Mouse (Mus musculus): ENCODE data around the gene Sncb. TPM values are rescaled to one million over a fixed set of nuclear protein-coding genes. Genes with fewer than 3 reads are reported as not detected.

The Sncb gene
- polyA plus RNA-seq, 1 experiment from 2014 or later: 2.5 TPM

DNA sequence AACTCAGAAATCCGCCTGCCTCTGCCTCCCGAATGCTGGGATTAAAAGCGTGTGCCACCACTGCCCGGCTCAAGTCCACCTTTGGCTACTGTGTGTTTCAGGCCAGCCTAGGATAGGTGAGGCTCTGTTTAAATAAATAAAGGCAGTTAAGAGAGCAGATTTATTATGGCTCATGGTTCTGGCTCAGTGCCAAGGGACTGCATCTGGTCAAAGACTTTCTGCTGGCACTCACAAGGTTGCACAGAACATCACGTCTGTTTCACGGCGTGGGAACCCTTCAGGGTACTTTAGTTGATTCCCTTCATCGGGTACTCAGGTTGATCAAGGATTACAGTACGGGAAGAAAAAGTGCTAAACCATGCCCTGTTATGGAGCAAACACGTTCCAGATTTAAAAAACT is 51.4 kb downstream of the Sncb start:
- Histone ChIP-seq H3K9me3 (ENCODE audit: control insufficient read depth, low read length) (no peaks in the 10 kb centered on the region), H3K4me1 (replicated peaks; ENCODE audit: control insufficient read depth, insufficient read depth, low read length) (no peaks in the 10 kb centered on the region), H3K27me3 (ENCODE audit: control insufficient read depth, insufficient read depth, low read length) (no peaks in the 10 kb centered on the region), H3K36me3 (ENCODE audit: control insufficient read depth, insufficient read depth, low read length) (no peaks in the 10 kb centered on the region), H3K27ac (ENCODE audit: low read depth, low read length) (no peak overlapping the region), H3K4me3 (ENCODE audit: low read depth, low read length) (no peak overlapping the region), H3K9ac (ENCODE audit: low read depth, low read length) (no peak overlapping the region), H3K4me2 (replicated peaks; ENCODE audit: low read depth, low read length) (no peak overlapping the region)
- 86% methylated on average over 10 of the region's 10 CpGs for WGBS
- ATAC-seq (ENCODE audit: low FRiP score) (no peak), DNase-seq (ENCODE audit: low spot score) (no peak)

DNA sequence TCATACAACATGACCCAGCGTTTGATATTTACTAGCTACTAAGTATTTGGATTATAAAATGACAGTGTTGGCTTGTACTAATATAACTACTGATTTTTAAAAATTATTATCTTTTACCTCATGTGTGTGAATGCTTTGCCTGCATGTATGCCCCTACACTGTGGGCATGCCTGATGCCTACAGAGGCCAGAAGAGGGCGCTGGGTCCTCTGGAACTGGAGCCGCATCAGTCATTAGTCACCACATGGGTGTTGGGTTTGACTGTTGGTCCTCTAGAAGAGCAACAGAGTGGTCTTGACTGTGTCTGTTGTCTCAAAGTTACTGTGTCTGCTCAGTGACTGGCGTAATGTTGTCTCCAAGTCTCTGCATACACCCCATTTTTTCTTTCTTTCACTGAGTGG is 52.0 kb downstream of the Sncb start:
- DNase-seq (ENCODE audit: low spot score) (no peak), ATAC-seq (ENCODE audit: low FRiP score) (no peak)
- Histone ChIP-seq H3K27me3 (ENCODE audit: control insufficient read depth, insufficient read depth, low read length) (no peaks in the 10 kb centered on the region), H3K27ac (ENCODE audit: low read depth, low read length) (no peak overlapping the region), H3K36me3 (ENCODE audit: control insufficient read depth, insufficient read depth, low read length) (no peaks in the 10 kb centered on the region), H3K4me2 (replicated peaks; ENCODE audit: low read depth, low read length) (no peak overlapping the region), H3K4me3 (ENCODE audit: low read depth, low read length) (no peak overlapping the region), H3K9ac (ENCODE audit: low read depth, low read length) (no peak overlapping the region), H3K9me3 (ENCODE audit: control insufficient read depth, low read length) (no peaks in the 10 kb centered on the region), H3K4me1 (replicated peaks; ENCODE audit: control insufficient read depth, insufficient read depth, low read length) (no peaks in the 10 kb centered on the region)
- 42% methylated on average over 4 of the region's 4 CpGs for WGBS

DNA sequence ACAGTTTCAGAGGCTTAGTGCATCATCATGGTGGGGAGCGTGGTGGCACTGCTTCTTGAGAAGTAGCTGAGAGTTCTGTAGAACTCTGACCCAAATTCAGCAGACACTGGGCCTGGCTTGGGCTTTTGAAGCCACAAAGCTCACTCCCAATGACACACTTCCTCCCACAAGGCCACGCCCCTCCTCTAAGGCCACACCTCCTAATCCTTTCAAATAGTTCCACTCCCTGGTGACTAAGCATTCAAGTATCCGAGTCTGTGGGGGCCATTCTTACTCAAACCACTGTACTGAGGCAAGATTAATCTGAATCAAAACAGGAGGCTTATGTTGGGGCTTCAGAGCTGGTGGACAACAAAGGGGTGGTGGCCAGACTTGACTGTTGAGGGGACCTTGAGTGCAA is 55.5 kb downstream of the Sncb start:
- Histone ChIP-seq H3K4me2 (replicated peaks; ENCODE audit: low read depth, low read length) (no peak overlapping the region), H3K9me3 (ENCODE audit: control insufficient read depth, low read length) (no peaks in the 10 kb centered on the region), H3K27me3 (ENCODE audit: control insufficient read depth, insufficient read depth, low read length) (no peaks in the 10 kb centered on the region), H3K9ac (ENCODE audit: low read depth, low read length) (no peak overlapping the region), H3K27ac (ENCODE audit: low read depth, low read length) (no peak overlapping the region), H3K4me3 (ENCODE audit: low read depth, low read length) (no peak overlapping the region), H3K36me3 (ENCODE audit: control insufficient read depth, insufficient read depth, low read length) (no peaks in the 10 kb centered on the region), H3K4me1 (replicated peaks; ENCODE audit: control insufficient read depth, insufficient read depth, low read length) (no peaks in the 10 kb centered on the region)
- DNase-seq (ENCODE audit: low spot score) (no peak), ATAC-seq (ENCODE audit: low FRiP score) (no peak)
- WGBS: 79% methylated on average over 3 of the region's 3 CpGs

Other genes starting within 250 kb of the Sncb start
- gene 4833439L19Rik, start 201.2 kb downstream of the Sncb start, polyA plus RNA-seq (2014; fragmentation: Nextera tagmentation; extraction: Ambion mirVana): 262 and 268 TPM in 2 replicates
- gene Arl10, start 191.6 kb downstream of the Sncb start, polyA plus RNA-seq (2014; fragmentation: Nextera tagmentation; extraction: Ambion mirVana): 28.4 and 39.1 TPM in 2 replicates
- gene Nop16, start 176.5 kb downstream of the Sncb start, polyA plus RNA-seq (2014; fragmentation: Nextera tagmentation; extraction: Ambion mirVana): 62.5 and 63.0 TPM in 2 replicates
- 166 and 167 TPM in 2 replicates for gene Higd2a, start 176.4 kb downstream of the Sncb start, polyA plus RNA-seq (2014; fragmentation: Nextera tagmentation; extraction: Ambion mirVana)
- gene Cltb, start 155.3 kb downstream of the Sncb start, polyA plus RNA-seq (2014; fragmentation: Nextera tagmentation; extraction: Ambion mirVana): 32.3 and 36.8 TPM in 2 replicates
- 94.5 and 116 TPM in 2 replicates for gene Faf2, start 144.8 kb downstream of the Sncb start, polyA plus RNA-seq (2014; fragmentation: Nextera tagmentation; extraction: Ambion mirVana)
- 99.1 and 115 TPM in 2 replicates for gene Rnf44, start 72.7 kb downstream of the Sncb start, polyA plus RNA-seq (2014; fragmentation: Nextera tagmentation; extraction: Ambion mirVana)
- not detected in 2 replicates for gene Cdhr2, start 65.1 kb downstream of the Sncb start, polyA plus RNA-seq (2014; fragmentation: Nextera tagmentation; extraction: Ambion mirVana)
- 7.5 and 11.2 TPM in 2 replicates for gene Gprin1, start 16.7 kb downstream of the Sncb start, polyA plus RNA-seq (2014; fragmentation: Nextera tagmentation; extraction: Ambion mirVana)
- not detected in 2 replicates for gene Eif4e1b, start 17.4 kb upstream of the Sncb start, polyA plus RNA-seq (2014; fragmentation: Nextera tagmentation; extraction: Ambion mirVana)
- 12.0 and 13.2 TPM in 2 replicates for gene Tspan17, start 22.8 kb upstream of the Sncb start, polyA plus RNA-seq (2014; fragmentation: Nextera tagmentation; extraction: Ambion mirVana)
- 2.7 and 2.9 TPM in 2 replicates for gene Unc5a, start 182.8 kb upstream of the Sncb start, polyA plus RNA-seq (2014; fragmentation: Nextera tagmentation; extraction: Ambion mirVana)